Mouse (Mus musculus) stomach, postnatal 0 days (tissue): ENCODE data around the gene Nfib.

Source experiments
- CTCF ChIP-seq: IDR thresholded peaks from 2 replicates; pipeline ENCODE4 v1.5.1; 2016; ENCODE audit warnings: antibody characterized with exemption, low read depth, mild to moderate bottlenecking, moderate library complexity
- EP300 ChIP-seq: optimal IDR thresholded peaks from 2 replicates; pipeline ENCODE3; 2016; ENCODE audit warnings: antibody characterized with exemption

- TF ChIP-seq CTCF, result no peak
- TF ChIP-seq EP300, result no peak
Observed at GRCm38 (mm10) chr4:82443003-82443402, 262.5 kb downstream of the Nfib start.
